Mouse (Mus musculus) neural tube, embryonic 11.5 days (tissue): ENCODE results near the gene Hspb1. TPM values are rescaled to one million over a fixed set of nuclear protein-coding genes. Genes with fewer than 3 reads are reported as not detected.

Experiments used
- ATAC-seq: fragments of 200-750 bp; cut with Nextera tagmentation; 2 replicates; pipeline ENCODE4 v1.8.0; 2017; ENCODE audit warnings: moderate number of reproducible peaks, mild to moderate bottlenecking, moderate TSS enrichment, moderate library complexity; ENCODE audit not compliant: insufficient read depth, low FRiP score, low TSS enrichment
- DNase-seq: peaks from one replicate; pipeline ENCODE4 v3.0.0-alpha.2; 2015; ENCODE audit warnings: low spot score
- H3K27ac ChIP-seq: fragments of 300-500 bp; sonication (generic); 2 replicates; pipeline ENCODE4 v1.5.1; 2014; ENCODE audit warnings: low read depth, mild to moderate bottlenecking, low read length
- H3K27me3 ChIP-seq: fragments of 300-500 bp; sonication (generic); 2 replicates; pipeline ENCODE4 v1.6.1; 2014; ENCODE audit warnings: mild to moderate bottlenecking, low read length, mixed read lengths; ENCODE audit not compliant: control insufficient read depth, insufficient read depth
- H3K36me3 ChIP-seq: fragments of 300-500 bp; sonication (generic); 2 replicates; pipeline ENCODE4 v1.6.1; 2014; ENCODE audit warnings: mild to moderate bottlenecking, low read length, moderate library complexity, mixed read lengths; ENCODE audit not compliant: control insufficient read depth, insufficient read depth
- H3K4me1 ChIP-seq: fragments of 300-500 bp; sonication (generic); 2 replicates; pipeline ENCODE4 v1.6.1; 2014; ENCODE audit warnings: low read length, mixed read lengths; ENCODE audit not compliant: control insufficient read depth, insufficient read depth
- H3K4me2 ChIP-seq: fragments of 300-500 bp; sonication (generic); 2 replicates; pipeline ENCODE4 v1.6.1; 2014; ENCODE audit warnings: low read depth, mild to moderate bottlenecking, moderate library complexity
- H3K4me3 ChIP-seq: fragments of 300-500 bp; sonication (generic); 2 replicates; pipeline ENCODE4 v1.5.1; 2014; ENCODE audit warnings: low read depth, low read length
- H3K9ac ChIP-seq: fragments of 300-500 bp; sonication (generic); 2 replicates; pipeline ENCODE4 v1.6.1; 2014; ENCODE audit warnings: mild to moderate bottlenecking, low read length
- H3K9me3 ChIP-seq: fragments of 300-500 bp; sonication (generic); 2 replicates; pipeline ENCODE4 v1.6.1; 2016; ENCODE audit warnings: low read length; ENCODE audit not compliant: control insufficient read depth
- WGBS: fragments of 180-500 bp; shearing (Covaris S2); extraction: QIAGEN DNeasy Blood & Tissue Kit; methylation state at CpG from one replicate; pipeline ENCODE4 v1.1.7; 2014; 5-methylcytosine and 5-hydroxymethylcytosine counted together
- polyA plus RNA-seq: library from polyadenylated mRNA; unstranded; fragments of >200 nt; fragmentation: Nextera tagmentation; extraction: Ambion mirVana; gene quantifications from 2 replicates; pipeline ENCODE4 v1.2.1, GENCODE M21; 2014

Gene Hspb1
- polyA plus RNA-seq, 1 experiment from 2014 or later, result 28.9 TPM

DNA sequence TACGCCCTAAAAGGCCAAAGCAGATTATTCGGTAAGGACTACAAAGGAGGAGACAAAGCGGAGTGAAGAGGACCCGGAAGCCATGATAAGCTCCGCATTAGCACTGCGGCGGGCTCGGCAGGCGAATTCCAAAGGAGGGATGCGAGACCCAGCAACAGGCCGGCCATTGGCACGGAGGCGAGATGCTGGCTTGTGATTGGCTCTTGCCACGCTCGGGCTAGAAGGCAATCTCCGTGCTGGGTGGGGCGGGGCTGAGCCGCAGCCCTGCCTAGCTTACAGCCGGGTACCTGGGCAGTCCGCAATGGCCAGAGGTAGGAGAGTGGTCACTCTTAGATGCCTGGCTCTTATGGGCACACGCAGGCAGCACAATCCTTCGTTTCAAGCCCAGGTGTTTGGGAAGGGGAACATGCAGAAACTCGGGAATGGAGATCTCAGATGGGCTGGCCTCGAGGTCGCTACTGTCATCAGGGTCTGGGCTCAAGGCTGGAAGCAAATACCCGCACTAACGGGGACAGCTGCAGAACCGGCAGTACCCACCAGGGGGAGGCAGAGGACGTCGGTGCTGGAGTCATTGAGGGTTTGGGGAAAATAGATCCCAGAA lies 15.9 kb downstream of the Hspb1 start:
- H3K4me2 ChIP-seq, result peak overlapping the region; percentile 52
- H3K9me3 ChIP-seq, result no peaks in the 10 kb centered on the region
- ATAC-seq (peak; percentile 97), DNase-seq (peak; percentile 93)
- WGBS, result 0% methylated on average over 30 of the region's 30 CpGs
- no peaks in the 10 kb centered on the region for H3K27me3 ChIP-seq
- H3K27ac ChIP-seq, result peak overlapping the region; percentile 67
- peaks cover 3% of the 10 kb centered on the region; the same call in 1 of the 2 replicates for H3K36me3 ChIP-seq
- peak overlapping the region; percentile 47 for H3K9ac ChIP-seq
- H3K4me1 ChIP-seq, result no peaks in the 10 kb centered on the region
- H3K4me3 ChIP-seq, result peak overlapping the region; percentile 26

GRCm38 (mm10) chr5:135904259-135904658 lies 16.5 kb downstream of the Hspb1 start:
- no peak for ATAC-seq
- no peaks in the 10 kb centered on the region for H3K9me3 ChIP-seq
- H3K4me2 ChIP-seq, result peak overlapping the region; percentile 52; the same call in 1 of the 2 replicates
- H3K27me3 ChIP-seq, result no peaks in the 10 kb centered on the region
- no peak for DNase-seq
- no peak overlapping the region for H3K9ac ChIP-seq
- no peak overlapping the region for H3K4me3 ChIP-seq
- H3K27ac ChIP-seq, result 0 out of 2 replicates have a peak overlapping the region, but pooled peaks have one; percentile 67
- peaks cover 4% of the 10 kb centered on the region; the same call in 1 of the 2 replicates for H3K36me3 ChIP-seq
- 70% methylated on average over 5 of the region's 5 CpGs for WGBS
- H3K4me1 ChIP-seq, result no peaks in the 10 kb centered on the region

DNA sequence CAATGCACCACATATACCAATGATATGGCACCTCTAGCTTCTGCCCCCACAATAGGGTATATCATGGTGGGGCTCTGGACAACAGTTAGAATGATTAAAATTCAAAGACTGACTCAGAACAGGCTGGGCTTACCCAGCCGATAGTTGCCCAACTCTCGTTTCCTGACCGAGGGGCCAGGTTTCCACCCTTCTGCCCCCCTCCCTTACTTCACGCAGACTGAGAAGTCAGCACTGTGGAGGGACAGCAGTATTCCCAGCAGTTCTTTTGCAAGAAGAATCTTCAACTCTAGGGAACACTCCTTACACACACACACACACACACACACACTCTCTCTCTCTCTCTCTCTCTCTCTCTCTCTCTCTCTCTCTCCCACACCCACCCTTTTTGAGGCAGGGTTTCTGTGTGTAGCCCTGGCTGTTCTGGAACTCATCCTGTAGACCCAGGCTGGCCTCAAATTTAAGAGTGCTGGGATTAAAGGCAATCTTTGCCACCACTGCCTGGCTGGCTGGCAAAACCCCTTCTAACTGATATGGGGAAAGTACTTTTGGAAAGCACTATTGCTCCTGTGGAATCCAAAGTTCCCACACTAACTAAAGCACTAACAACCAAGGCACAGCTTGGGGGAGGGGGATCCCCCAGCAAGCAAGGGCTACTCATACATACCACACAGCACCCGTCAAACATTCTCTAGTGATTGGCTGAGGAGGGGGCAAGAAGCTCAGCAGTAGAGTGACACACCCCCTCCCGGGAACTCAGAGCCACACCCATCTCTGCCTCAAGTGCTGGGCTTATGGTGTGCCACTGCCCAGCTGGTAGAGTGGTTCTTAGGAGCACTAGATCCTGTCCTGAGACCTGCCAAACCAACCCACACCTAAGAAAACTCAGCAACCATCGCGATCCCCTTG lies 17.9 kb downstream of the Hspb1 start:
- no peaks in the 10 kb centered on the region for H3K27me3 ChIP-seq
- DNase-seq, result no peak
- 78% methylated on average over 8 of the region's 8 CpGs for WGBS
- no peak overlapping the region for H3K4me2 ChIP-seq
- H3K36me3 ChIP-seq, result peaks cover 10% of the 10 kb centered on the region; the same call in 1 of the 2 replicates
- H3K4me1 ChIP-seq, result no peaks in the 10 kb centered on the region
- H3K27ac ChIP-seq, result no peak overlapping the region
- no peak overlapping the region for H3K9ac ChIP-seq
- H3K4me3 ChIP-seq, result no peak overlapping the region
- ATAC-seq, result no peak
- H3K9me3 ChIP-seq, result no peaks in the 10 kb centered on the region

DNA sequence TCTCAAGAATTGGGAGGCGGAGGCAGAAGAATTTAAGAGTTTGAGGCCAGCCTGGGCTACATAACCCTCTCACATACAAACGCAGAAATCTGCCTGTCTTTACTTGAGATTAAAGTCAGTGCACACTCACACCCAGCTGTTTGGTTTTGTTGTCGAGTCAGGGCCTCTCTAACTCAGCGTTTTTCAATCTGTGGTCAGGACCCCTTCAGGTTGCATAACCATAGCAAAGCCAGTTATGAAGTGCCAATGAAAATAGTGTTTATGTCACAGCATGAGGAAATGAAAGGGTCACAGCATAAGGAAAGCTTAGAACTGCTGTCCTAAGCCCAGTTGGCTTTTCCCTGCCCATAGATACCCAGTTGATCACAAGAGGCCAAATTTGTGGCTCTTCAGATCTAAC lies 19.1 kb downstream of the Hspb1 start:
- no peak overlapping the region for H3K27ac ChIP-seq
- no peaks in the 10 kb centered on the region for H3K4me1 ChIP-seq
- DNase-seq (no peak), ATAC-seq (no peak)
- 90% methylated on average over 4 of the region's 4 CpGs for WGBS
- H3K9ac ChIP-seq, result no peak overlapping the region
- no peak overlapping the region for H3K4me3 ChIP-seq
- no peaks in the 10 kb centered on the region for H3K27me3 ChIP-seq
- no peaks in the 10 kb centered on the region for H3K9me3 ChIP-seq
- H3K36me3 ChIP-seq, result peaks cover 17% of the 10 kb centered on the region
- H3K4me2 ChIP-seq, result no peak overlapping the region

DNA sequence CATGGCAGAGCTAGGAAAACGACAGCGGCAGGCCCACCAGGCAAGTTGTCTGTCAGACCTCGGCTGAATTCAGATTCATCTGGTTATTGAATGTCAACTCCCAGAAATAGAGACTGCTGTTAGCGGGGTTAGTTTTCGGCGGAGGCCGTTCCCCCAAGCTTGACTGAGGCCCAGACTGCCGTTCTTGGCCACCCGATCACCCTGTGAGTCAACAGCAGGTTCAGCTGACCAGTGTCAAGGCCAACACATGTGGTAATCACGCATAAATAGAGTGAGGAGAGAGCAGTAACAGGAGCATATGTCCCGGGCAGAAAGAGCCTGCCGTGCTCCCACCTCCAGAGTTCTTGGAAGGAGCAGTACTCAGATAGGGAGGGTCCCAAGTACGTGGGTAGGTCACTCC lies 19.5 kb downstream of the Hspb1 start:
- no peak for DNase-seq
- ATAC-seq, result no peak
- Histone ChIP-seq H3K27me3 (no peaks in the 10 kb centered on the region), H3K9ac (no peak overlapping the region), H3K4me3 (no peak overlapping the region), H3K9me3 (no peaks in the 10 kb centered on the region), H3K4me2 (no peak overlapping the region), H3K36me3 (peaks cover 17% of the 10 kb centered on the region), H3K27ac (no peak overlapping the region), H3K4me1 (no peaks in the 10 kb centered on the region)
- 88% methylated on average over 13 of the region's 13 CpGs for WGBS

- Histone ChIP-seq H3K4me1 (no peaks in the 10 kb centered on the region), H3K4me3 (no peak overlapping the region), H3K27ac (no peak overlapping the region), H3K27me3 (no peaks in the 10 kb centered on the region), H3K4me2 (no peak overlapping the region), H3K36me3 (peaks cover 17% of the 10 kb centered on the region), H3K9ac (no peak overlapping the region), H3K9me3 (no peaks in the 10 kb centered on the region)
- WGBS, result 88% methylated on average over 12 of the region's 12 CpGs
- ATAC-seq (no peak), DNase-seq (no peak)
Observed at GRCm38 (mm10) chr5:135908185-135908584, 20.5 kb downstream of the Hspb1 start.

- Histone ChIP-seq H3K4me2 (no peak overlapping the region), H3K4me3 (no peak overlapping the region), H3K36me3 (peaks cover 17% of the 10 kb centered on the region), H3K27me3 (no peaks in the 10 kb centered on the region), H3K9me3 (no peaks in the 10 kb centered on the region), H3K9ac (no peak overlapping the region), H3K4me1 (no peaks in the 10 kb centered on the region), H3K27ac (no peak overlapping the region)
- 94% methylated on average over 16 of the region's 16 CpGs for WGBS
- DNase-seq (no peak), ATAC-seq (no peak)
Observed at GRCm38 (mm10) chr5:135908989-135909388, 21.3 kb downstream of the Hspb1 start.

DNA sequence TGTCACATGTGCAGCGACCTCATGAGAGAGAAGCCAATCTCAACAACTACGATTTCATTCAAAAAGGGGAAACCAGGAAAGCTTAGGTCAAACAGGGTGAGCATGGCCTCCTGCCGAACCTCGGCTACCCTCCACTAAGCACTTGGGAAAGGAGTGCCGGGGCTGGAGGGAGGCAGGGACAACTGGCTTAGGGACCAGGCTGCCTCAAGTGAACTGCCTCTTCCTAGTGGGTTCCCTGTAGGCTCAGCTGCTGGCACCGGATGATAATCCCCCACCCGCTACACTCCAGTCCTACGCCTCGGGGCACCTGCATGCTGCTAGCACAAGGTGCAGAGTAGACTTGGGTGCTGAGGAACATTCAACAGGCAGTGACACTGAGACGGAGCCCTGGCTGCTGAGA lies 21.9 kb downstream of the Hspb1 start:
- no peak for ATAC-seq
- 93% methylated on average over 10 of the region's 10 CpGs for WGBS
- no peak overlapping the region for H3K27ac ChIP-seq
- no peak overlapping the region for H3K4me2 ChIP-seq
- no peak overlapping the region for H3K9ac ChIP-seq
- H3K27me3 ChIP-seq, result no peaks in the 10 kb centered on the region
- DNase-seq, result no peak
- H3K4me3 ChIP-seq, result no peak overlapping the region
- no peaks in the 10 kb centered on the region for H3K9me3 ChIP-seq
- H3K4me1 ChIP-seq, result no peaks in the 10 kb centered on the region
- peaks cover 17% of the 10 kb centered on the region for H3K36me3 ChIP-seq
